28 mouse cellular contexts compared by ENCODE assay signal in genomic region chr4:149850674-149851073, GRCm38 (mm10).
DNase-seq lines count a peak whose midpoint lies in the region; ATAC-seq and TF ChIP-seq lines count a peak whose summit lies in the region.
"Had no signal": no experiment of that assay in that cellular context is flagged by ENCODE, and none has a peak within 500 bp of the region (broad histone marks: within the 10 kb centered on the region; RNA-seq: fewer than 3 reads in every experiment).

No protein-coding gene starts in this region.

- no peak overlapping the region for H3K4me3 ChIP-seq in lung, embryonic 14.5 days (ENCODE audit: low read depth, low read length)
- H3K4me3 ChIP-seq: embryonic facial prominence, embryonic 12.5 days; forebrain, embryonic 10.5 days; kidney, embryonic 15.5 days; liver, embryonic 12.5 days; midbrain, embryonic 10.5 days; neural tube, embryonic 13.5 days; stomach, embryonic 15.5 days had no signal

- no peaks in the 10 kb centered on the region for H3K27me3 ChIP-seq in lung, embryonic 14.5 days (ENCODE audit: insufficient read depth, low read length)
- H3K27me3 ChIP-seq: embryonic facial prominence, embryonic 12.5 days; neural tube, embryonic 13.5 days; Patski; stomach, embryonic 15.5 days had no signal

- H3K4me1 ChIP-seq in lung, embryonic 14.5 days (ENCODE audit: insufficient read depth): peaks cover 9% of the 10 kb centered on the region; the same call in 1 of the 2 replicates

- ATAC-seq in frontal cortex, adult (ENCODE audit: low TSS enrichment): peak; percentile 7; the same call in 1 of the 2 replicates
- no peak for ATAC-seq in lung, embryonic 14.5 days (ENCODE audit: insufficient read depth)
- ATAC-seq: forebrain, embryonic 16.5 days; hindbrain, embryonic 16.5 days; liver, embryonic 12.5 days; liver, postnatal 0 days; Patski had no signal

- H3K4me2 ChIP-seq in lung, embryonic 14.5 days: no peak overlapping the region
- H3K4me2 ChIP-seq: embryonic facial prominence, embryonic 12.5 days; kidney, embryonic 15.5 days; liver, embryonic 12.5 days; neural tube, embryonic 13.5 days; stomach, embryonic 15.5 days had no signal

- no peak for TF ChIP-seq CTCF in lung, embryonic 14.5 days (IDR thresholded peaks at IDR 0.05; ENCODE audit: low read depth)

- H3K9me3 ChIP-seq in lung, embryonic 14.5 days (ENCODE audit: low read depth, low read length): no peaks in the 10 kb centered on the region
- H3K9me3 ChIP-seq: embryonic facial prominence, embryonic 12.5 days; forebrain, embryonic 10.5 days; kidney, embryonic 15.5 days; liver, embryonic 12.5 days; midbrain, embryonic 10.5 days; neural tube, embryonic 13.5 days; stomach, embryonic 15.5 days had no signal

- H3K9ac ChIP-seq in lung, embryonic 14.5 days: no peak overlapping the region
- H3K9ac ChIP-seq: embryonic facial prominence, embryonic 12.5 days; kidney, embryonic 15.5 days; liver, embryonic 12.5 days; liver, postnatal 0 days; neural tube, embryonic 13.5 days; stomach, embryonic 15.5 days had no signal

- H3K36me3 ChIP-seq in lung, embryonic 14.5 days (ENCODE audit: insufficient read depth): no peaks in the 10 kb centered on the region
- H3K36me3 ChIP-seq: embryonic facial prominence, embryonic 12.5 days; forebrain, embryonic 10.5 days; kidney, embryonic 15.5 days; liver, embryonic 12.5 days; midbrain, embryonic 10.5 days; neural tube, embryonic 13.5 days; stomach, embryonic 15.5 days had no signal

- WGBS in lung, embryonic 14.5 days: 30% methylated on average over 10 of the region's 10 CpGs

- 0 out of 2 replicates have a peak overlapping the region, but pooled peaks have one; percentile 18 for H3K27ac ChIP-seq in lung, embryonic 14.5 days (ENCODE audit: low read depth)
- H3K27ac ChIP-seq: embryonic facial prominence, embryonic 12.5 days; forebrain, embryonic 10.5 days; kidney, embryonic 15.5 days; liver, embryonic 12.5 days; midbrain, embryonic 10.5 days; neural tube, embryonic 13.5 days; stomach, embryonic 15.5 days had no signal

- DNase-seq in frontal cortex, postnatal 25 days (ENCODE audit: low spot score in 2 of 2): no peak
- peak; percentile 55 for DNase-seq in lung, embryonic 14.5 days
- no peak for DNase-seq in lung, postnatal 4 days
- peak; percentile 29 for DNase-seq in urinary bladder, postnatal 14 days (ENCODE audit: low spot score)
- no peak for DNase-seq in urinary bladder, adult 2 months (ENCODE audit: low spot score)
- DNase-seq in embryo, embryonic 10.5 days (ENCODE audit: low spot score): no peak
- DNase-seq: adrenal gland, postnatal 10 days; cerebellum, adult 8-10 months; cerebellum, postnatal 25 days; gastrocnemius, postnatal 36 days; heart, postnatal 14 days; kidney, adult 18-20 months; kidney, postnatal 25 days; left cerebral cortex, postnatal 4 days; liver, postnatal 0 days; retina, postnatal 1 day; right cerebral cortex, postnatal 14 days had no signal

Comparison
In these comparisons a context has a peak if more than half of its experiments do, and no peak if none do; other contexts are left out.
1. DNase-seq: peak in lung, embryonic 14.5 days (single experiment) and urinary bladder, postnatal 14 days (single experiment); none in frontal cortex, postnatal 25 days (0 of 2), lung, postnatal 4 days (0 of 2), urinary bladder, adult 2 months (single experiment) and embryo, embryonic 10.5 days (single experiment).